Mouse (Mus musculus) cerebellum, adult 2 months (tissue): ENCODE data around the gene 4930535I16Rik.

Experiments used
- CTCF ChIP-seq: fragments of 200-500 bp; IDR thresholded peaks from 2 replicates; pipeline ENCODE4 v1.5.1; 2011; ENCODE audit warnings: low read depth, mild to moderate bottlenecking, control low read depth, low read length, moderate library complexity, borderline replicate concordance; ENCODE audit not compliant: insufficient read depth
- POLR2A ChIP-seq: fragments of 200-500 bp; IDR thresholded peaks from 2 replicates; pipeline ENCODE4 v1.6.1; 2011; ENCODE audit warnings: low read length, control low read depth, borderline replicate concordance; ENCODE audit not compliant: insufficient read depth

DNA sequence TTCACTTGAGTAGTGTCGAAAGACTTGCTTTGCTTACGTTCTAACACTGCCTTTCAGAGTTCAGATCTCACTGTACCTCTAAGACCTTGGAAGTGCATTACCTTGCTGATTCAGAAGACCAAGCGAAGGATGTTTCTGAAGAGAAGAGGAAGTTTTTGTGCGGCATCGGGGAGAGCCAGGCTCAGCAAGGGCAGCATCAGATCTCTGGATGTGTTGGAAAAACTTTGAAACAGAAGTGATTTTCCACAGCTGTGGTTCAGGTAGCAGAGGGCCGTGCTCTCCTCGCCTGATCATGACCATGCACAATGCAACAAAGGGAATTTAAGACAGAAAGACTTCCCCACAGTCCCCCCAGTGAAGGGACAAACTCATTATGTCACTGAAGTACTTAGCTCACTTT, 18.2 kb upstream of the 4930535I16Rik start:
- TF ChIP-seq CTCF: no peak
- TF ChIP-seq POLR2A: no peak
